Mouse (Mus musculus): ENCODE measurements around the gene Gpr65. TPM values are rescaled to one million over a fixed set of nuclear protein-coding genes. Genes with fewer than 3 reads are reported as not detected.
"Not testable (repeated sequence)": the region's sequence is repeated elsewhere in the genome, so short reads cannot be mapped to it uniquely, and the experiment has no call there.

The Gpr65 gene
- polyA plus RNA-seq, 1 experiment from 2014 or later: 0.31 TPM

DNA sequence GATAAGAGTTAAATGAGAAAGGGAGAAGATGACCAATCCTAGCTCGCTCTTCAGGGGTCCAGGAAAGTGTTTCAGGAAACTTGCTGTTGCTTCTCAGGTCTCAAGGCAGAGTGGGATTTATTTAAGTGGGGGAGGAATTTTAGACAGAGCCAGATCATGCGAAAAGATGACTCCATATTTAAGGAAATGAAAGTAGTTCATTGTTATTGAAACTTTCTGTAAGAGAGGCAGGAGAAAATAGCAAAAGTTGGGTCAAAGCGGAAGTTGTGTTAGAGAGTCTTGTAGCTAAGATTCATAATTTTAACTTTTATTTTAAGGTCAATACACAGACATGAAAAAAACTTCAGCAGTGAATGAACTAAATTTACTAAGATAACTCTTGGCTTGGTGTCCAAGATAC is 22.0 kb downstream of the Gpr65 start:
- no peaks in the 10 kb centered on the region for H3K9me3 ChIP-seq (replicated peaks)
- WGBS: 90% methylated on average over 3 of the region's 3 CpGs
- no peak overlapping the region for H3K27ac ChIP-seq
- no peaks in the 10 kb centered on the region for H3K27me3 ChIP-seq
- ATAC-seq: no peak
- H3K9ac ChIP-seq: no peak overlapping the region
- H3K4me2 ChIP-seq: no peak overlapping the region
- no peaks in the 10 kb centered on the region for H3K36me3 ChIP-seq (ENCODE audit: poor library complexity, severe bottlenecking)
- no peak overlapping the region for H3K4me3 ChIP-seq
- no peaks in the 10 kb centered on the region for H3K4me1 ChIP-seq

GRCm38 (mm10) chr12:98292278-98292677 is 23.8 kb downstream of the Gpr65 start:
- Histone ChIP-seq H3K27me3 (no peaks in the 10 kb centered on the region), H3K9ac (no peak overlapping the region), H3K27ac (no peak overlapping the region), H3K4me1 (no peaks in the 10 kb centered on the region), H3K4me3 (no peak overlapping the region), H3K4me2 (no peak overlapping the region), H3K9me3 (replicated peaks) (no peaks in the 10 kb centered on the region), H3K36me3 (ENCODE audit: poor library complexity, severe bottlenecking) (no peaks in the 10 kb centered on the region)
- ATAC-seq: no peak
- WGBS: 76% methylated on average over 4 of the region's 4 CpGs

DNA sequence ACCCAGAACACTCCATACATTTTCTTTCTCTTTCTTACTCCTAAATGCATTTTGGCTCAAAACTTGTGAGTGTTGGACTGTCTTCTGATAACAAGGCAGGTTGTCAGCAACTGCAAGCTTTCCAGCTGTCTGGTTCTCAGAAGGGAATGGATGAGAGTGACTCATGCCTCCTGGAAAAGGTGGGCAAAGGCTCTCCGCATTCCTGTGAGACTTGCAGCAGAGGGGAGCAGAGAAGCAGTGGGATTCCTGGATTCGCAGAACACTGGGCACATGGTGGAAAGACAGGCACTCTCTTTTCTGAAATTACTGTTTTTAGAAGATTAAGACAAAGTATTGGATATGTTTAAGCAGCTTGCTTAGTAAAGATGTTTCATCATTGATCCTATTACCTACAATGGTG is 25.8 kb downstream of the Gpr65 start:
- Histone ChIP-seq H3K4me1 (no peaks in the 10 kb centered on the region), H3K27me3 (no peaks in the 10 kb centered on the region), H3K4me3 (no peak overlapping the region), H3K4me2 (no peak overlapping the region), H3K9me3 (replicated peaks) (no peaks in the 10 kb centered on the region), H3K27ac (no peak overlapping the region), H3K9ac (no peak overlapping the region), H3K36me3 (ENCODE audit: poor library complexity, severe bottlenecking) (no peaks in the 10 kb centered on the region)
- 97% methylated on average over 2 of the region's 2 CpGs for WGBS
- no peak for ATAC-seq

DNA sequence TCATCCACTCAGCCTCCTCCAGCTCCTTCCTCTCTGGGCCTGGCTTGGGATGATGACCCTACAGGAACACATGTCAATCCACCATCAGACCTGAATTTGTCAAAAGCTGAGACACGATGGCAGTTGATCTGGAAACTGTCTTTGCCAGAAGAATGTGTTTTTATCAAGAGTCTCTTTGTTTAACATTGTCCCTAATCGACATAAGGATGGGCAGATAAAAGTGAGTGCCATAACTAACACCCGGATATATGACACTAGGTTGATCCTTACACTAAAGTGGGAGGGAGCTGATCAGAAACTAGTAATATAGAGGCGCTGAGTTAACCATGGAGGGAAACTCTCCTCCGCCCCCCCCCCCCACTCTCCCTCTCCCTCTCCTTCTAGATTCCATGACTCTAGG is 33.5 kb downstream of the Gpr65 start:
- Histone ChIP-seq H3K36me3 (ENCODE audit: poor library complexity, severe bottlenecking) (no peaks in the 10 kb centered on the region), H3K9me3 (replicated peaks) (no peaks in the 10 kb centered on the region), H3K9ac (no peak overlapping the region), H3K4me1 (0 out of 2 replicates have a peak, but pooled peaks cover 4% of the 10 kb centered on the region), H3K27me3 (no peaks in the 10 kb centered on the region), H3K4me3 (no peak overlapping the region), H3K27ac (no peak overlapping the region), H3K4me2 (no peak overlapping the region)
- WGBS: 88% methylated on average over 5 of the region's 5 CpGs
- ATAC-seq: no peak

- Histone ChIP-seq H3K4me1 (0 out of 2 replicates have a peak, but pooled peaks cover 4% of the 10 kb centered on the region), H3K36me3 (ENCODE audit: poor library complexity, severe bottlenecking) (no peaks in the 10 kb centered on the region), H3K4me2 (no peak overlapping the region), H3K27me3 (no peaks in the 10 kb centered on the region), H3K4me3 (no peak overlapping the region), H3K27ac (no peak overlapping the region), H3K9me3 (replicated peaks) (no peaks in the 10 kb centered on the region), H3K9ac (no peak overlapping the region)
- WGBS: 51% methylated on average over 1 of the region's 1 CpGs
- ATAC-seq: no peak
Measured at GRCm38 (mm10) chr12:98303013-98303412, 34.6 kb downstream of the Gpr65 start.

GRCm38 (mm10) chr12:98307179-98307915 is 38.9 kb downstream of the Gpr65 start:
- Histone ChIP-seq H3K9me3 (replicated peaks) (no peaks in the 10 kb centered on the region), H3K4me2 (no peak overlapping the region), H3K9ac (no peak overlapping the region), H3K27me3 (no peaks in the 10 kb centered on the region), H3K36me3 (ENCODE audit: poor library complexity, severe bottlenecking) (no peaks in the 10 kb centered on the region), H3K4me1 (0 out of 2 replicates have a peak, but pooled peaks cover 4% of the 10 kb centered on the region), H3K4me3 (no peak overlapping the region), H3K27ac (no peak overlapping the region)
- WGBS: 85% methylated on average over 7 of the region's 7 CpGs
- ATAC-seq: no peak

GRCm38 (mm10) chr12:98311376-98312083 is 43.1 kb downstream of the Gpr65 start:
- H3K4me3 ChIP-seq: no peak overlapping the region
- no peaks in the 10 kb centered on the region for H3K4me1 ChIP-seq
- H3K27me3 ChIP-seq: no peaks in the 10 kb centered on the region
- no peaks in the 10 kb centered on the region for H3K9me3 ChIP-seq (replicated peaks)
- 89% methylated on average over 7 of the region's 7 CpGs for WGBS
- H3K36me3 ChIP-seq (ENCODE audit: poor library complexity, severe bottlenecking): no peaks in the 10 kb centered on the region
- no peak overlapping the region for H3K27ac ChIP-seq
- H3K9ac ChIP-seq: no peak overlapping the region
- no peak overlapping the region for H3K4me2 ChIP-seq
- no peak for ATAC-seq

GRCm38 (mm10) chr12:98315924-98316323 is 47.5 kb downstream of the Gpr65 start:
- H3K36me3 ChIP-seq (ENCODE audit: poor library complexity, severe bottlenecking): no peaks in the 10 kb centered on the region
- H3K9me3 ChIP-seq (replicated peaks): no peaks in the 10 kb centered on the region
- ATAC-seq: no peak
- H3K9ac ChIP-seq: no peak overlapping the region
- WGBS: 82% methylated on average over 5 of the region's 5 CpGs
- no peak overlapping the region for H3K4me3 ChIP-seq
- H3K27me3 ChIP-seq: no peaks in the 10 kb centered on the region
- H3K4me1 ChIP-seq: no peaks in the 10 kb centered on the region
- H3K27ac ChIP-seq: no peak overlapping the region
- H3K4me2 ChIP-seq: no peak overlapping the region

DNA sequence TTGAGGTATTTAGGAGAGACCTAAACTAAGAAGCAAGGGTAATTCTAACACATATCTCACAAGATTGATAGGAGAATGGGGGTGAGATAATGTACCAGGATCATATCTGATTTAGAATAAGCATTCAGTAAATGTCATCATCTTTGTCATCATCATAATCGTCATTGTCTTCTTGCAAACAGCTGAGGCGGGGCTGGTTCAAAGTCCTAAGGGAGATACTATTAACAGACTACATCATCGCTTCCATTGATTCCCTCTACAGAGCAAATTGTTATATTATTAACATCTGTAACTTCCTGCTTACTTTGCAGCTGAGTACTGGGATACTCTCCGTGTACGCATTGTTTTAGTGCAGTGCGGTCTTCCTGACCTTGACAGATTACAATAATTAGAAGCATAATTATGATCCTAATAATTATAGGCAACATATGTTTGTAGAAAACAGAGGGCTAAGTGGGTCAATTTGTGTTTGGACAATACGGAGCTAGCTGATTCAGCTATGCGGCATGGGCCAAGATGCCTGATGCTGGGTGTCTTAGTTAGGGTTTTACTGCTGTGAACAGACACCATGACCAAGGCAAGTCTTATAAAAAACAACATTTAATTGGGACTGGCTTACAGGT is 49.4 kb downstream of the Gpr65 start:
- H3K4me3 ChIP-seq: no peak overlapping the region

GRCm38 (mm10) chr12:98322426-98322825 is 54.0 kb downstream of the Gpr65 start:
- Histone ChIP-seq H3K4me3 (no peak overlapping the region), H3K9me3 (replicated peaks) (no peaks in the 10 kb centered on the region), H3K36me3 (ENCODE audit: poor library complexity, severe bottlenecking) (no peaks in the 10 kb centered on the region), H3K27ac (no peak overlapping the region), H3K27me3 (no peaks in the 10 kb centered on the region), H3K4me1 (no peaks in the 10 kb centered on the region), H3K4me2 (no peak overlapping the region), H3K9ac (no peak overlapping the region)
- ATAC-seq: no peak
- 87% methylated on average over 4 of the region's 4 CpGs for WGBS

More for the DNA sequence above, 49.4 kb downstream of the Gpr65 start:
- Histone ChIP-seq H3K36me3 (ENCODE audit: poor library complexity, severe bottlenecking) (no peaks in the 10 kb centered on the region), H3K9me3 (replicated peaks) (no peaks in the 10 kb centered on the region), H3K4me1 (no peaks in the 10 kb centered on the region), H3K27me3 (no peaks in the 10 kb centered on the region), H3K9ac (no peak overlapping the region), H3K4me2 (no peak overlapping the region), H3K27ac (no peak overlapping the region)
- 90% methylated on average over 8 of the region's 8 CpGs for WGBS
- no peak for ATAC-seq

DNA sequence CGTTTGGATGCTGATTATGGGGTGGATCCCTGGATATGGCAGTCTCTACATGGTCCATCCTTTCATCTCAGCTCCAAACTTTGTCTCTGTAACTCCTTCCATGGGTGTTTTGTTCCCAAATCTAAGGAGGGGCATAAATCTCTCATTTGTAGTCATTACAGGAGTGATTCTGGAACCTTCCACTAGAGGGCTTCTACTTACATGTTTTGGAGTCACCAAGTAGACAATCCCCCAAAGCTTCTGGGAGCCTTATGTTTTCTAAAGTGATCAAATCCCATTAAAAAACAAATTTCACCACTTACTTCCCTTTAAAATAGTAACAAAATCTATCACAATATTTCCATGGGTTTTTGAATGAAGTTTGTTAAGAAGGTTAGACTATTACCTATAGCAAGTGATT is 55.7 kb downstream of the Gpr65 start:
- no CpG with 5 or more reads among the region's 1 CpGs for WGBS
- H3K27ac ChIP-seq; H3K4me1 ChIP-seq; H3K9me3 ChIP-seq (replicated peaks); H3K4me2 ChIP-seq; H3K27me3 ChIP-seq; H3K9ac ChIP-seq; H3K36me3 ChIP-seq (ENCODE audit: poor library complexity, severe bottlenecking); H3K4me3 ChIP-seq; ATAC-seq: not testable (repeated sequence)

Measured in forebrain, embryonic 13.5 days (tissue).